Mouse (Mus musculus): Measurements from ENCODE around the gene Slc41a3.

Gene Slc41a3

DNA sequence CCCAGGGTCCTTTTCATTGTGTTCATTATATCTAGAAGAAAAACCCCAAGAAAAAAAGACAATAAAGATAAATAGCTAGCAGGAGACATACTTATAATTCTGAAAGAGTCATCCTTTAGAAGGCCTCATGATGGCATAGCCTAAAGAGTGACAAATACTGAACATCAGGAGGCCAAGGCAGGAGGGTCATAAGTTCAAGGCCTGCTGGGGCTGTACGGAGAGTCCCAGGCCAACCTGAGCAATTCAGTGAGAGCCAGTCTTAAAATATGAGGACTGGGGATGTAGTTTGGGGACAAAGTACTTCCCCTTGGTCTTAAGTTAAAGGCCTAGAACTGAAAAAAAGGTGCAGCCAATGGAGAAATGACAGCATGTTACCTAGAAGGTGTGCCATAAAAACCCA, 82.3 kb downstream of the Slc41a3 start:
- no peak for DNase-seq

DNA sequence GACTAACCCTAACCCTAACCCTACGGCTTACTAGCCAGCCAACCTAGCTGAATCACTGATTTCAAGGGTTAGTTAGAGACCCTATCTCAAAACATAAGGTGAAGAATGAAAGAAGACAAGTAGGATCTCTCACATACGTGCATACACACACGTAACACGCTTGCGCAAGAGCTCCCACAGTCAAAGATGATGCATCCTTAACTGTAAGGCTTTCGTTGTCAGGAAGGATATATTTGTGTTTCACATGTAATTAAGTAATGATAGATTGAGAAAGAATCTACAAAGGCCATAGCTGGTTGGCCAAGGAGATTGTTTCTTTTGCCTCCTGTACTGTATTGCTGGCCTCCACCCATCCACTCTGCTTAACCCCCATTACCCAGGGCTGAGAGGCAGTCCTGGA, 83.5 kb downstream of the Slc41a3 start:
- DNase-seq: no peak

DNA sequence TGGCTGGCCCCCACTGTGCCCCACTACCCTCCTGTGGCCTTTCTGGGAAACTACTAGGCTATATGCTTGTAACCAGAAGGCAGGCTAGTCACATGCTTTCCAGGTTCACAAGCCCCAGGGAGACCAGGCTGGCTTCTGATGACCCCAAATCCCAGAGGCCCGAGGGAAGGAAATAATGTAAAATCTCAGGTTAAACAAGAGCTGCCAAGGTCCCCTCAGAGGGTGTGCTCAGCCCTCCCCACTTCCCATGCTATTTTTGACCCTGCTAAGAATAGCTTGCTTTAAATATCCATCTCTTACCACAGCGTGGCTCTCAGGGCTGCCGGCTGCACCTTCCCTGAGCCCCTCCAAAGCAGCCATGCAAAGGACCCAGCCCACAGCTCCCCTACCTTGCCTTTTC, 84.2 kb downstream of the Slc41a3 start:
- DNase-seq: no peak

GRCm38 (mm10) chr6:90689500-90689899, 85.0 kb downstream of the Slc41a3 start:
- no peak for DNase-seq

- DNase-seq: no peak
Measured at GRCm38 (mm10) chr6:90691935-90692334, 87.4 kb downstream of the Slc41a3 start.

DNA sequence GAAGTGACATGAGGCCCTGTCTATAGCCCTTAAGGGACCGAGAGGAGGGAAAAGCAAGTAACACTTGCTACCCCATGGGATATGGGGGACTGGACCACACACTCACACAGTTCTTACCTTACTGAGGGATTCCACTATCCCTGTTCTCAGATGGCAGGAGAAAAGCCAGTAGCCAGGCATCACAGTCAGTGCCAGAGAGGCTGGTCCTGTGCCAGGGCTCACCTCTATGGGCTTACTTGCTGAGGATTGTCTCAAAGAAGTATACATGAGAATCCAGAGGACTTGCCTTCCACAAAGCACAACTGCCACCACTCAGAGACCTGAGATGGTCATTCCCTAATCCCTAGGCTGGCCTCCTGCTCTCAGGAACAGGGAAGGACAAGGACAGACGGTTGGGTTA, 87.9 kb downstream of the Slc41a3 start:
- DNase-seq: no peak

DNA sequence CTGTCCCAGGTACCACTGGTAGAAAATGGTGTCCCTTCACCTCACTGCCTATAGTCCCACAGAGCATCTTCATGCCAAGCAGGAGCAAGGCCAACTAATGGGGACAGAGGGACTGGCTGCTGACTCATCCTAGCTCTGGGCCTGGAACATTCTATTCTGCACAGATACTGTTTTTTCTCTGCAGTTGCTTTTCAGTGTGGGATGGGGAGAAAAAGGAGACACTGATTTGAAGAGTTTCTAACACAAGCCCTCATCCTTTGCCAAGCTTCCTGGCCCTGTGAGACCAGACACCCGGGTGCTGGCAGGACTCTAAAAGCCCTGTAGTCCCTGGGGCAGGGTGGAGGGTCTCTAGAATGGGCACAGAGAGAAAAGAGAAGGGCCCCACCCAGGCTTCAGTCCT, 91.2 kb downstream of the Slc41a3 start:
- no peak for DNase-seq

Measured in thymus, adult 18-20 months (tissue).